Mouse (Mus musculus) thymus, postnatal 0 days (tissue): Measurements from ENCODE around the gene Cd3g. TPM values are rescaled to one million over a fixed set of nuclear protein-coding genes. Genes with fewer than 3 reads are reported as not detected.

Source experiments
- DNase-seq: peaks from one replicate; pipeline ENCODE4 v3.0.0-alpha.2; 2015; ENCODE audit warnings: low spot score
- polyA plus RNA-seq: library from polyadenylated mRNA; unstranded; fragments of >200 nt; fragmentation: Nextera tagmentation; extraction: Ambion mirVana; gene quantifications from 2 replicates; pipeline ENCODE4 v1.2.1, GENCODE M21; 2015

Gene Cd3g
- polyA plus RNA-seq = 973 and 1,015 TPM in 2 replicates

GRCm38 (mm10) chr9:44980242-44980641 lies at the start of gene Cd3g:
Cd3g (minus strand) TSS chr9:44980431.
- DNase-seq = peak; percentile 95

GRCm38 (mm10) chr9:45027376-45027775 lies 47.1 kb upstream of the Cd3g start:
- DNase-seq = no peak

- DNase-seq = no peak
Measured at GRCm38 (mm10) chr9:45024187-45024586, 44.0 kb upstream of the Cd3g start.

GRCm38 (mm10) chr9:45023638-45024037 lies 43.4 kb upstream of the Cd3g start:
- no peak for DNase-seq

- peak; percentile 86 for DNase-seq
Measured at GRCm38 (mm10) chr9:45022800-45023199, 42.6 kb upstream of the Cd3g start.

- no peak for DNase-seq
Measured at GRCm38 (mm10) chr9:45018031-45018430, 37.8 kb upstream of the Cd3g start.

- peak; percentile 83 for DNase-seq
Measured at GRCm38 (mm10) chr9:45015841-45016240, 35.6 kb upstream of the Cd3g start.

- peak; percentile 64 for DNase-seq
Measured at GRCm38 (mm10) chr9:45014879-45015278, 34.6 kb upstream of the Cd3g start.

- no peak for DNase-seq
Measured at GRCm38 (mm10) chr9:45011291-45011690, 31.1 kb upstream of the Cd3g start.

GRCm38 (mm10) chr9:45010461-45010860 lies 30.2 kb upstream of the Cd3g start:
- DNase-seq = peak; percentile 80

GRCm38 (mm10) chr9:45009180-45010078 lies 29.2 kb upstream of the Cd3g start, which contains the start of gene Cd3e:
Cd3e (minus strand) TSS chr9:45009627.
- peak; percentile 86 for DNase-seq

GRCm38 (mm10) chr9:45008342-45008741 lies 28.1 kb upstream of the Cd3g start:
- DNase-seq = peak; percentile 79

- no peak for DNase-seq
Measured at GRCm38 (mm10) chr9:45007404-45007803, 27.2 kb upstream of the Cd3g start.

GRCm38 (mm10) chr9:45000249-45000648 lies 20.0 kb upstream of the Cd3g start:
- DNase-seq = no peak

- DNase-seq = no peak
Measured at GRCm38 (mm10) chr9:44999776-45000175, 19.5 kb upstream of the Cd3g start.

GRCm38 (mm10) chr9:44999171-44999570 lies 18.9 kb upstream of the Cd3g start:
- DNase-seq = no peak

GRCm38 (mm10) chr9:44998138-44998537 lies 17.9 kb upstream of the Cd3g start:
- peak; percentile 74 for DNase-seq

GRCm38 (mm10) chr9:44996590-44996989 lies 16.4 kb upstream of the Cd3g start:
- peak; percentile 69 for DNase-seq

GRCm38 (mm10) chr9:44994962-44995361 lies 14.7 kb upstream of the Cd3g start:
- DNase-seq = no peak

- DNase-seq = no peak
Measured at GRCm38 (mm10) chr9:44993268-44993667, 13.0 kb upstream of the Cd3g start.

- no peak for DNase-seq
Measured at GRCm38 (mm10) chr9:44992271-44992670, 12.0 kb upstream of the Cd3g start.

GRCm38 (mm10) chr9:44991821-44992220 lies 11.6 kb upstream of the Cd3g start:
- DNase-seq = no peak

GRCm38 (mm10) chr9:44986976-44987375 lies 6.7 kb upstream of the Cd3g start:
- peak; percentile 50 for DNase-seq
